Mouse (Mus musculus) fibroblast of lung, adult 2 months (primary cell): ENCODE data around the gene 4930550C14Rik.

Source experiments
- DNase-seq: peaks from one replicate; pipeline ENCODE4 v3.0.0-alpha.2; 2011; ENCODE audit warnings: low read depth

4930550C14Rik gene

DNA sequence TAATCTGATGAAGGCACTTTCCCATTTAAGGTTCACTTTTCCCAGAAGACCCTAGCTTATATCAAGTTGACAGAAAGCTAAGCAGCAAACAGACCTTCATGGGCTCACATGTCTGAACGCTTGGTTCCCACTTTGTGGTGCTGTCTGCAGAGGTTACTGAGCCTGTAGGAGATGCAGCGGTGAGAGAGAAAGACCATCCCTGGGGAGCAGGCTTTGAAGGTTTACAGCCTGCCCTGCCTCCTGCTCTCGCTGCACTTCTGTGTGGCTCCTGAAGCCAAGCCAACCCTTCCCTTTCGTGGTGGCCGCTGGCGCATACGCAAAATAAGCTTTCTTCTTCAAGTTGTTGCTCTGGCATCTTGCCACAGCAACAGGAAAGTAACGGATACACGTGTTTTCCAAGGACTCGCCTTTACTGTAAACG is at the start of gene 4930550C14Rik:
Gene 4930550C14Rik, plus strand, starts transcription at position 35 of the 421 bp plus-strand sequence.
- DNase-seq, result peak; percentile 37

DNA sequence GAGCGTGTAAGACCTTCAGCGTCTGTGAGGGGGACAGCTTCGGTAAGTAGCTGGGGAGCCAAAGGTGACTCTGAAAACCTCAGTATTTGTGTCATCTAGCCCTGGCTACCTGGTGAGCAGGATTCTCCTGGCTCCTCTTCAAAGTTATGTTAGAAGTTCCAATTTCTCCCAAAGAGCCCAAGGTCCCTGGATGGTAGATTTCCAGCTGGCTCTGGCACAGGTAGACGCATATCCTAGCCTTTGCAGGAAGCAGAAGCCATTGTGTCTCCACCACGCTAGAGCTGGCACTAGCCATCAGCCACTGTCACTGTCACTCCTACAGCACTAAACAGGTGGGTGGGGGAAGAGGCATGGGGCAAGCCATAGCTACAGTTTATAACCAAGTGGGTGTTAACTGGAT is 49.0 kb upstream of the 4930550C14Rik start:
- DNase-seq, result no peak

DNA sequence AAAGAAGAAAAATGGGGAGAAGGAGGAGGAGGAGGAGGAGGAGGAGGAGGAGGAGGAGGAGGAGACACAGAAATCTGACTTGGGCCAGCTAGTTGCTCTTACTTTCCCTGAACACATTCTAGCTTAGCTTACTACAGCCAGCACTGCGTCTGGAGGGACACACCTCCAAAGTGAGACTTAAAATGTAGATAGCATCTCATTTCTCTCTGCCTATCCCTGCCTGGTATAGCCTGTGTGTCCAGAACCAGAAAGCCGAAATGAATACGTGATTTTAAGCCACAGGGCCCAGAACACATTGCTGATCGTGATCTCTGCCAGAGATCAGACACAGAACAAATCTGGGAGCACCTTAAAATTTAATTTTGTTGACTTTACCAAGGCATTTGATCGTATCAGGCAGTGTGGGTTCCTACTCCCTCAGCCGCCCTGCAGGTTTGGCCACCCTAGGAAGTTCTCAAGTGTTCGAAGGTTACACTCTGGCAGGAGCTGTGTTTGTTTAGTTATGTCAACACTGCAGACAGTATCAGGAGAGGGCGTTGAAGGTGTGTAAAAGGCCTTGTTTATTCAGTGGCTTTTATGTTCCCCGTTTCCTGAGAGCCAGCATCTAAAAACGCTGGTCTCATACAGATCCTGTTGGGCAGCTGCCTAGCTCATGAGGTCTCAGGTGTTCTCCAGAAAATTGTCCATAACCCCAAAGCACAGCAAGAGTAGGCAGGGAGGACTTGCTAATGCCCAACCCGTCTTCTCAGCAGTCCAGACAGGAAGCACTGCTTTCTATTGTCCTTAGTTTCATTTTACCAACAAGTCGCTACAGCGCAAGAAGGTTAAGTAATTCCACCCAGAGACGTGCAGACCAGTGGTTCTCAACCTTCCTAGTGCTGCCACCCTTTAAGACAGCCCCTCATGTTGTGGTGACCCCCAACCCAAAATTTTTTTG is 45.6 kb upstream of the 4930550C14Rik start:
- DNase-seq, result no peak

DNA sequence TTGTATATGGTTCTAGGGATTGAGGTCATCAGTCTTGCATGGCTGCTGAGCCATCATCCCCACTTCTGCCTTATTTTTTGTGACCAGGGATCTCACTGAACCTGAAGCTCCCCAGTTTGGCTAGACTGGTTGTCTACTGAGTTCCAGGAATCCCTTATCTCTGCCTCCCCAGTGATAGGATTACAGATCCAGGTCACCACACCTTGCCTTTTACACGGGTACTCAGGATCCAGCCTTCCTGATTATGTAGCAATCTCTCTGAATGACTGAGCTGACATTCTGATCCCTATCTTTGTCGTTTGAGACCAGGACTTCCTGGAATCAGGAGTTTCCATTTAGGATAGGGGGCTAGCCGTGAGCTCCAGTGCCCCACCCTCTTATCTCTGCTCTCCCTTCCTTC is 30.8 kb upstream of the 4930550C14Rik start:
- no peak for DNase-seq

- DNase-seq, result peak; percentile 17
These were observed 26.2 kb upstream of the 4930550C14Rik start for GRCm38 (mm10) chr9:53375907-53376306.

GRCm38 (mm10) chr9:53376820-53377219 is 25.3 kb upstream of the 4930550C14Rik start:
- DNase-seq, result no peak

GRCm38 (mm10) chr9:53377597-53377996 is 24.5 kb upstream of the 4930550C14Rik start:
- no peak for DNase-seq

DNA sequence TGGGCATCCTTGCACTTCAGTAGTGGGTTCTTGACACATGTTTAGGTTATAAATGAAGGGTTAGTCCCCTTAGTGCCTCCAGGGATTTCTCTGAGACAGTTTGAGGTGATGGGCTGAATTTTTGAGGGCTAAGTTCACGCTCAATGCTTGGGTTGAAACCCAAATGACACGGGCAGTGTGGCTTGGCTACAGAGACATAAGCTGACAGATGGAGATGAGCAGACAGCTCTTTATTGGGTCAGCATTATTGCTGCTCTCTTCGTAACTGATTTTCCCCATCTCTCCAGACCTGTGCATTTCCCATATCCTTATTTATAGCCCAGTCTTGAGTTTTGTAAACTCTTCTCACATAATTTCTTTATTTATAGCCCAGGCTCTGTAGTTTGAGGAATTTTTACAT is 24.0 kb upstream of the 4930550C14Rik start:
- DNase-seq, result no peak

GRCm38 (mm10) chr9:53380595-53380994 is 21.5 kb upstream of the 4930550C14Rik start:
- no peak for DNase-seq

GRCm38 (mm10) chr9:53381113-53381615 is 21.0 kb upstream of the 4930550C14Rik start:
- no peak for DNase-seq

- peak; percentile 80 for DNase-seq
These were observed 17.9 kb upstream of the 4930550C14Rik start, which contains the start of gene Kdelc2 for GRCm38 (mm10) chr9:53383951-53384866. TSS of gene Kdelc2 (plus strand) at chr9:53384025.

DNA sequence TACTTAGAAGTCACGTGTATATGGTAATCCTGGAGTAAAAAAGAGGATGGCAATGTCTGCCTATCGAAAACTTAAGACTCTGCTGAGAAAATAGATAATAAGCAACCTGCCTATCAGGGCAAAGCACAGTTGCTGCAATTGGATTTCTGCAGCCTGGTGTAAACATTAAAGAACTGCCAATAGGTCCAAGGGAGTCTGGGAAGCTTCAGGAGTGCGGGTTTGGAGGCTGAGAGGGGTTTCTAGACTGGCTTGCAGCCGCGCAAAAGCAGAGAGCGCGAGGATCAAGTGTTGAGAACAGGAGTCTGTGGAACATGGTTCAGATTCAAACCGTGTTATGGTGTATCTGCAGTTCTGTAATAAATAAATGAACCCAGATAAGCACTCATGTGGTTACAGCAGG is 17.3 kb upstream of the 4930550C14Rik start:
- no peak for DNase-seq

- DNase-seq, result no peak
These were observed 14.7 kb upstream of the 4930550C14Rik start for GRCm38 (mm10) chr9:53387431-53387830.

DNA sequence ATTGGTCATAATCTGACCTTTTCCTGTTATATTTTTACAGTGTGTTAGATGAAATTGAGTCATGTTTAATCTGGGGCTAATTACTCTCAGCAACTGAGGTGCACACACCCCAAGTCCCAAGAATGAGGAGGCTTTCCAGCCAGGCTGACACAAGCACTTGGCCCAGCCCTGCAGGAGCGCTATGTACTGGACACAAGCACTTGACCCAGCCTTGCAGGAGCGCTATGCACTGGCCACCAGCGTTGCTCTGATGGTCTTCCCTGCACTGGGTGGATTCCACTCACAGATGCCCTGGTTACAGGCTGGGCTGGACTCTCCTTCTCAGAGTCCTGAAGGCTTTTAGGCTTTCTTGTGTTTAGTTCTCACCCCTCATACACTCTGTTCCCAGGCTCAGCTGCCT is 13.0 kb upstream of the 4930550C14Rik start:
- DNase-seq, result no peak

- DNase-seq, result no peak
These were observed 12.0 kb upstream of the 4930550C14Rik start for GRCm38 (mm10) chr9:53390136-53390535.

GRCm38 (mm10) chr9:53397685-53398387 is 4.3 kb upstream of the 4930550C14Rik start:
- DNase-seq, result no peak

GRCm38 (mm10) chr9:53398388-53398700 is 3.8 kb upstream of the 4930550C14Rik start:
- no peak for DNase-seq

GRCm38 (mm10) chr9:53399537-53399936 is 2.6 kb upstream of the 4930550C14Rik start:
- DNase-seq, result no peak

DNA sequence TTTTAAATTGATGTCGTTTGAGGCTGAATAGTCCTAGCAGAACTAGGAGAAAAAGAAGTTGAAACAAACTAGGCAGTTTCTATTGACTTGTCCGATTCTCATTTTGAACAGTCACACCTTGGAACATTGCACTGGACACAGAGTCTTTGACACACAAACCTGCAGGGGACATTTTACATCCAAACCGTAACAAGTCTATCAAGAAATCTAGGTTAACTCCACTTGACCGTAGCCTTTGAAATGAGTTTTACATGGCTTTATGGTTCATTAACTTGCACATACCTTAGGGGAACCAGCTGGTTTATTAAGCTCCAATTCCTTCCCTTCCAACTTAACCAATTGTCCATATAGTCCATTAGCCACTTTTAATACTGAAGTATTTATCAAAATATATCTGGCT is 1.4 kb upstream of the 4930550C14Rik start:
- DNase-seq, result no peak

DNA sequence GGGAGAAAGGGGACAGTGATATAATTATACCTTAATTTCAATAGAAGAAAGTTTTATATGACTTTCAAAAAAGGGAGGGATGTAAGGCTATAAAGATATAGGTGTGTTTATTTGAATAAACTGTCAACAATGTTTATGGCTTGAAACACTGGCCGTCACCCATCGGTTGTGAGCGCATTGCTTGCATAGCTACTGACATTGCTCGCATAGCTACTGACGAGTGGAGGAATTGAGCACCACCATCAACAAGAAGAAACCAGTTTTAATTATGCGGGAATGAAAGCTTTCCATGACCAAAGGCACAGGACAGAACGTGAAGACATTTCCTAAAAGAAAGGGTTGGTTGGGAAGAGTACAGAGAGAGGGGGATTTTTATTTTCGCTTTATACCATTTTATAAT is 979 bp upstream of the 4930550C14Rik start:
- DNase-seq, result no peak

DNA sequence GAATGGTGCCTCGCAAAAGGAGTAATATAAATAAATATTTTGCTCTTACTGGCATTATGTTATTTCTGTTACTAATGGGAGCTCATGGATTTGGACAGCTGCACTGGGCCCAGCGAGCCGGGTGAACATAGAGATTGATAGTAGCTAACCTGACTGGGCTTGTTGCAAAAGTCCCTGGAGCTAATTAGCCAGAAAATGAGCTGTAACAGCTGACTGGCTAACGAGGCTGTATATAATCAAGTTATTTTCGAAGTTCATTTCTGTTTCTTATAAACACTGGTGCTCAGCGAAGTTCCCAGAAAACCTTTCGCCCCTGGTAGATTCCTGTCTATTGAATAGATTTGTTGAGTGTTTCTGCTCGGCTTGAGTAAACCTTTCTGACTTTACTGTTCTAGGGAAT is 866 bp downstream of the 4930550C14Rik start:
- DNase-seq, result no peak
